Mouse (Mus musculus) E14TG2a.4 (cell line): Measurements from ENCODE around the gene Lmbr1l.

Experiments
- CTCF ChIP-seq: conservative IDR thresholded peaks from 2 replicates; pipeline ENCODE4 v1.5.1; 2014; ENCODE audit warnings: low read length
- NANOG ChIP-seq: IDR thresholded peaks from 2 replicates; pipeline ENCODE4 v1.6.1; 2014; ENCODE audit warnings: borderline replicate concordance, low read length, mixed read lengths
- POU5F1 ChIP-seq: IDR thresholded peaks from 2 replicates; pipeline ENCODE4 v1.6.1; 2014; ENCODE audit warnings: low read length, borderline replicate concordance

DNA sequence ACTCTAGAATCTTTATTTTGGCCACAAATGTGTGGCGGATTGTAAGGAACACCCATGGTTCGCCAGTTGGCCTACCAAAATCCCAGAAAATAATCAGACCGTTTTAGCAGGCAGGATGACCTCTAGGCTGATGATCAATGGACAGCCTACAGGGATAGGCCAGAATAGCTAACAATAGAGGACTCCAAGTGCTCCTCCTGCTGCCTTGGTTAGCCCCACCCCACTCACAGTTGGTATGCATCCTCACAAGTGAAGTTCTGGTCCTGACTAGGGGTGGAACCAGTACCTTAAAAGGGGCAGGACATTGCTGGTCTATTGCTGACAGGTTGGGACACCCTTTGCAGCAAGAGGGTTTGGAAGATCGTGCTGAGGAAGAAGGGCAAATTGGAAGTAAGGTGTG, 25.0 kb downstream of the Lmbr1l start:
- no peak for TF ChIP-seq CTCF
- no peak for TF ChIP-seq NANOG
- TF ChIP-seq POU5F1: no peak
